Mouse (Mus musculus): ENCODE results near the gene Fam208b. TPM values are rescaled to one million over a fixed set of nuclear protein-coding genes. Genes with fewer than 3 reads are reported as not detected.
A peak's percentile ranks its signal among the peaks of the same experiment; 100 is the strongest.

The Fam208b gene
- total and polyA plus RNA-seq, 3 experiments = 12.5 to 28.1 (median 26.4) TPM

GRCm38 (mm10) chr13:3526328-3526727 lies 84.6 kb downstream of the Fam208b start (continued):
- TF ChIP-seq JUN (IDR thresholded peaks at IDR 0.05; ENCODE audit: insufficient read depth, low read depth, low read length) (peak; percentile 60; the same call in 1 of the 2 replicates), MXI1 (IDR thresholded peaks at IDR 0.05; ENCODE audit: low read depth, low read length) (peak; percentile 11; the same call in 1 of the 2 replicates), MYC (IDR thresholded peaks at IDR 0.05; ENCODE audit: low read depth, low read length) (peak; percentile 73; the same call in 1 of the 2 replicates), TCF12 (IDR thresholded peaks at IDR 0.05; ENCODE audit: low read depth, low read length) (peak; percentile 86), ZNF384 (IDR thresholded peaks at IDR 0.05; ENCODE audit: low read depth, low read length) (no peak; the same call in 1 of the 2 replicates), PAX5 (IDR thresholded peaks at IDR 0.05; ENCODE audit: low read length) (no peak), RAD21 (IDR thresholded peaks at IDR 0.05; ENCODE audit: low read depth, low read length) (no peak), MAX (IDR thresholded peaks at IDR 0.05; ENCODE audit: low read length) (peak; percentile 80; the same call in 1 of the 2 replicates), NELFE (IDR thresholded peaks at IDR 0.05; ENCODE audit: low read depth, low read length) (0 out of 2 replicates have a peak, but pooled peaks have one; percentile 10), IRF4 (IDR thresholded peaks at IDR 0.05; ENCODE audit: low read depth, low read length) (peak; percentile 92), CHD1 (IDR thresholded peaks at IDR 0.05; ENCODE audit: low read depth, low read length) (peak; percentile 31; the same call in 1 of the 2 replicates), USF1 (IDR thresholded peaks at IDR 0.05; ENCODE audit: low read depth, low read length) (no peak), ETS1 (conservative IDR thresholded peaks at IDR 0.05; ENCODE audit: low read depth, low read length) (peak; percentile 85), MAZ (IDR thresholded peaks at IDR 0.05; ENCODE audit: low read depth, low read length) (no peak)

DNA sequence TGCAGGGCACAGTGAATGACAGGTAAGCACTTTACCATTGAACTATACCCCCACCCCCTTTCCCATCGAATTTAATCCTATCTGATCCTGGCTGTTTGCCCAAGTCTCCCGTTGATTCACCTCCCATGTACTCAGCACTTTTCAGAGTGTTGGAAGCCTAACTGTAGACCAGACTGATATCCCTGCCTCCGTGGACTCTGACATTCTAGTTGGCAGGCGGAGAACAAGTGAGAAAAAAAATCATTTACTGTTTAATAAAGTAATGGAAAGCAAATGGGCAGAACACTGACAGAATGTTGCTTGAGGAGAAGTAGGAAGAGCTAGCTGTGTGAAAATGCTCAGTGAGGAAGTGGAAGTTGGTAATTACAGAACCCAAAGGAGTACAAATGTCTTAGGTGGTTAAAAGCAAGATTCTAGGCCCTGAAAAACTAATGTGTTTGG lies 85.3 kb downstream of the Fam208b start:
- H3K27me3 ChIP-seq (replicated peaks) = no peaks in the 10 kb centered on the region
- H3K27ac ChIP-seq (ENCODE audit: insufficient read depth, low read depth) = peak overlapping the region; percentile 71
- TF ChIP-seq HCFC1 (IDR thresholded peaks at IDR 0.05; ENCODE audit: low read depth, low read length) (no peak), IRF4 (IDR thresholded peaks at IDR 0.05; ENCODE audit: low read depth, low read length) (0 out of 2 replicates have a peak, but pooled peaks have one; percentile 18), CHD1 (IDR thresholded peaks at IDR 0.05; ENCODE audit: low read depth, low read length) (peak; percentile 66; the same call in 1 of the 2 replicates)
- peaks cover 12 to 37% of the 10 kb centered on the region in 2 experiments for H3K4me1 ChIP-seq (ENCODE audit: control insufficient read depth in 1 of 2, insufficient read depth in 2 of 2)
- peak overlapping the region; percentile 29 to 44 (median 41) for H3K4me3 ChIP-seq (replicated peaks in 1 of 3; ENCODE audit: low read depth in 2 of 3, low read length in 2 of 3, poor library complexity in 1 of 3)
- peak overlapping the region; percentile 57 for H3K9ac ChIP-seq (ENCODE audit: insufficient read depth, low read depth)
- H3K4me2 ChIP-seq (ENCODE audit: insufficient read depth, low read depth, poor library complexity, severe bottlenecking) = peak overlapping the region; percentile 79
- H3K79me2 ChIP-seq (replicated peaks; ENCODE audit: control insufficient read depth, extremely low read depth, insufficient read depth, poor library complexity, severe bottlenecking) = 0 out of 2 replicates have a peak, but pooled peaks cover 2% of the 10 kb centered on the region
- no peak for DNase-seq (ENCODE audit: extremely low read depth)
- in situ Hi-C loops (cut with MboI; ENCODE audit: low pct_ligation_motif_present, low pct_unique_long_range_greater_than_20kb, low sequenced_read_pairs) (loop anchor here (25.0 kb wide), 1 partner anchor 113 kb away; no protein-coding TSS in a partner anchor), dilution Hi-C loops (cut with MboI; ENCODE audit: extremely low pct_ligation_motif_present, extremely low pct_unique_long_range_greater_than_20kb, low sequenced_read_pairs) (no loop called here)
- no peaks in the 10 kb centered on the region for H3K9me3 ChIP-seq (replicated peaks; ENCODE audit: low read length)
- H3K36me3 ChIP-seq (replicated peaks in 1 of 2; ENCODE audit: control insufficient read depth in 1 of 2, insufficient read depth in 1 of 2, low read length in 1 of 2) = no peaks in the 10 kb centered on the region

- Histone ChIP-seq H3K4me2 (ENCODE audit: insufficient read depth, low read depth, poor library complexity, severe bottlenecking) (no peak overlapping the region), H3K79me2 (replicated peaks; ENCODE audit: control insufficient read depth, extremely low read depth, insufficient read depth, poor library complexity, severe bottlenecking) (0 out of 2 replicates have a peak, but pooled peaks cover 2% of the 10 kb centered on the region), H3K9ac (ENCODE audit: insufficient read depth, low read depth) (no peak overlapping the region), H3K36me3 (replicated peaks in 1 of 2; ENCODE audit: control insufficient read depth in 1 of 2, insufficient read depth in 1 of 2, low read length in 1 of 2) (no peaks in the 10 kb centered on the region), H3K9me3 (replicated peaks; ENCODE audit: low read length) (no peaks in the 10 kb centered on the region), H3K4me1 (ENCODE audit: control insufficient read depth in 1 of 2, insufficient read depth in 2 of 2) (peaks cover 10 to 38% of the 10 kb centered on the region in 2 experiments), H3K27ac (ENCODE audit: insufficient read depth, low read depth) (no peak overlapping the region), H3K27me3 (replicated peaks) (no peaks in the 10 kb centered on the region), H3K4me3 (replicated peaks in 1 of 3; ENCODE audit: low read depth in 2 of 3, low read length in 2 of 3, poor library complexity in 1 of 3) (no peak overlapping the region)
- dilution Hi-C loops (cut with MboI; ENCODE audit: extremely low pct_ligation_motif_present, extremely low pct_unique_long_range_greater_than_20kb, low sequenced_read_pairs) (no loop called here), in situ Hi-C loops (cut with MboI; ENCODE audit: low pct_ligation_motif_present, low pct_unique_long_range_greater_than_20kb, low sequenced_read_pairs) (no loop called here)
- no peak for TF ChIP-seq JUND (conservative IDR thresholded peaks at IDR 0.05; ENCODE audit: low read depth, low read length)
- no peak for TF ChIP-seq CHD1 (IDR thresholded peaks at IDR 0.05; ENCODE audit: low read depth, low read length)
- TF ChIP-seq MAFK (IDR thresholded peaks at IDR 0.05; ENCODE audit: insufficient replicate concordance, low read length) = no peak
- no peak for TF ChIP-seq E2F4 (IDR thresholded peaks at IDR 0.05; ENCODE audit: insufficient replicate concordance, low read depth, low read length)
- TF ChIP-seq ELF1 (IDR thresholded peaks at IDR 0.05; ENCODE audit: low read depth, low read length) = no peak
- no peak for TF ChIP-seq SMC3 (IDR thresholded peaks at IDR 0.05; ENCODE audit: low read depth, low read length)
- DNase-seq (ENCODE audit: extremely low read depth) = no peak
Observed at GRCm38 (mm10) chr13:3523946-3524345, 87.0 kb downstream of the Fam208b start.

Data from CH12.LX (cell line).